9 mouse cellular contexts compared by ENCODE assay signal in the genomic region with DNA sequence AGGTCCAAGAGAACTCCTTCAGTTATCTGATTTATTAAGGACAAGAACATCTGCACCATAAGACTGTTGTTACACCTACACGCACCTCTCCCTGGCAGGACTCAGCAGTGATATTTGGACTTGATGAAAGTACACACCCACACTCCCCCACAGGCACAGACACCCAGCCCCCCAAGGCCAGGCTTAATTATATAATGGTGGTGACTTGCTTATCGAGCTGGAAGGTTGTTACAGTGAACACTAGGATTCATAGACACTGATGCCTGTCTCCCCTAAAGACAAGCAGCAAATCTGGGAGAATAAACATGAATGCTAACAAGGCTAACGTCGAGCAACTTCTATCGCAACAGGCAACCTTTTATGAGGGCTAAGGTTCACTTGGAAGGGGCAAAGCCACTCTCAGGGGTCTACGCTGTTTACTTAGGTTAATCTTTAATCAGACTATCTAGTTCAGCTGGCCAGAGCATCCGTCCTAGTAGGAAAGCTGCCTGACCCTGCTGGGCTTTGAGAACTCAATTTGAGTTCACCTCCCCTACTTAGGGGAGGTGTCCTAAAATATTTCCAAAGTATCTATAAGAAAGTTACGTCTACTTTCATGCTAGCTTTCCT. TPM values are rescaled to one million over a fixed set of nuclear protein-coding genes. Genes with fewer than 3 reads are reported as not detected.
A peak's percentile ranks its signal among the peaks of the same experiment; 100 is the strongest.
DNase-seq lines count a peak whose midpoint lies in the region; ATAC-seq and TF ChIP-seq lines count a peak whose summit lies in the region.
"Had no signal": no experiment of that assay in that cellular context is flagged by ENCODE, and none has a peak within 500 bp of the region (broad histone marks: within the 10 kb centered on the region; RNA-seq: fewer than 3 reads in every experiment).

No protein-coding gene starts in this region.

- 0 out of 2 replicates have a peak overlapping the region, but pooled peaks have one; percentile 12 for H3K27ac ChIP-seq in layer of hippocampus, adult 2 months
- no peak overlapping the region for H3K27ac ChIP-seq in embryonic facial prominence, embryonic 11.5 days (replicated peaks; ENCODE audit: low read depth, low read length)
- peak overlapping the region; percentile 86 for H3K27ac ChIP-seq in intestine, postnatal 0 days (ENCODE audit: low read depth, low read length)
- peak overlapping the region; percentile 70 for H3K27ac ChIP-seq in liver, embryonic 15.5 days (replicated peaks)

- H3K9ac ChIP-seq in embryonic facial prominence, embryonic 11.5 days (replicated peaks; ENCODE audit: low read length), result peak overlapping the region; percentile 23
- H3K9ac ChIP-seq in intestine, postnatal 0 days (ENCODE audit: low read depth, low read length), result peak overlapping the region; percentile 79; the same call in 1 of the 2 replicates
- peak overlapping the region; percentile 76 for H3K9ac ChIP-seq in liver, embryonic 15.5 days

- peaks cover 11% of the 10 kb centered on the region for H3K36me3 ChIP-seq in embryonic facial prominence, embryonic 11.5 days (replicated peaks; ENCODE audit: control insufficient read depth, insufficient read depth, low read depth, low read length)
- peaks cover 22% of the 10 kb centered on the region for H3K36me3 ChIP-seq in intestine, postnatal 0 days (ENCODE audit: control insufficient read depth, insufficient read depth)
- H3K36me3 ChIP-seq in liver, embryonic 15.5 days (replicated peaks), result peaks cover 47% of the 10 kb centered on the region

- TF ChIP-seq CTCF in layer of hippocampus, adult 2 months (conservative IDR thresholded peaks at IDR 0.05), result no peak
- no peak for TF ChIP-seq CTCF in intestine, postnatal 0 days (IDR thresholded peaks at IDR 0.05; ENCODE audit: low read depth)

- H3K4me3 ChIP-seq in layer of hippocampus, adult 2 months, result peak overlapping the region; percentile 55
- peak overlapping the region; percentile 45 for H3K4me3 ChIP-seq in embryonic facial prominence, embryonic 11.5 days (ENCODE audit: low read depth, low read length)
- peak overlapping the region; percentile 72 for H3K4me3 ChIP-seq in intestine, postnatal 0 days (ENCODE audit: low read depth, low read length)
- H3K4me3 ChIP-seq in liver, embryonic 15.5 days (replicated peaks), result peak overlapping the region; percentile 71

- no peaks in the 10 kb centered on the region for H3K4me1 ChIP-seq in embryonic facial prominence, embryonic 11.5 days (ENCODE audit: control insufficient read depth, insufficient read depth, low read length)
- peaks cover 10% of the 10 kb centered on the region; the same call in 1 of the 2 replicates for H3K4me1 ChIP-seq in intestine, postnatal 0 days (replicated peaks; ENCODE audit: control insufficient read depth, insufficient read depth, low read length)
- peaks cover 57% of the 10 kb centered on the region for H3K4me1 ChIP-seq in liver, embryonic 15.5 days (replicated peaks)

- no peaks in the 10 kb centered on the region for H3K27me3 ChIP-seq in embryonic facial prominence, embryonic 11.5 days (ENCODE audit: control insufficient read depth, insufficient read depth, low read length)
- no peaks in the 10 kb centered on the region for H3K27me3 ChIP-seq in intestine, postnatal 0 days (replicated peaks; ENCODE audit: control insufficient read depth, insufficient read depth, low read length)
- no peaks in the 10 kb centered on the region for H3K27me3 ChIP-seq in liver, embryonic 15.5 days

- ATAC-seq in embryonic facial prominence, embryonic 11.5 days (replicated peaks; ENCODE audit: insufficient number of reproducible peaks, low FRiP score, low TSS enrichment, low read depth), result no peak
- ATAC-seq in intestine, postnatal 0 days, result peak; percentile 62
- ATAC-seq in liver, embryonic 15.5 days (ENCODE audit: insufficient read depth), result peak; percentile 16
- no peak for ATAC-seq in CD4-positive, CD25-positive, alpha-beta regulatory T cell, adult 4 months

- WGBS in embryonic facial prominence, embryonic 11.5 days, result 36% methylated on average over 8 of the region's 8 CpGs
- 24% methylated on average over 8 of the region's 8 CpGs for WGBS in intestine, postnatal 0 days
- WGBS in liver, embryonic 15.5 days (ENCODE audit: insufficient replicate concordance), result 45% methylated on average over 8 of the region's 8 CpGs

- no peaks in the 10 kb centered on the region for H3K9me3 ChIP-seq in embryonic facial prominence, embryonic 11.5 days (replicated peaks; ENCODE audit: control insufficient read depth, low read length)
- no peaks in the 10 kb centered on the region for H3K9me3 ChIP-seq in intestine, postnatal 0 days (ENCODE audit: control insufficient read depth)
- H3K9me3 ChIP-seq in liver, embryonic 15.5 days (replicated peaks), result no peaks in the 10 kb centered on the region

- H3K4me2 ChIP-seq in embryonic facial prominence, embryonic 11.5 days (ENCODE audit: low read depth, low read length), result peak overlapping the region; percentile 40
- peak overlapping the region; percentile 69 for H3K4me2 ChIP-seq in intestine, postnatal 0 days (replicated peaks; ENCODE audit: low read depth)
- H3K4me2 ChIP-seq in liver, embryonic 15.5 days, result peak overlapping the region; percentile 69

- no peak for DNase-seq in layer of hippocampus, adult 2 months (ENCODE audit: low spot score in 2 of 2)
- DNase-seq in layer of hippocampus, postnatal 14 days (ENCODE audit: low spot score in 2 of 2), result no peak
- no peak for DNase-seq in embryonic facial prominence, embryonic 11.5 days (ENCODE audit: low spot score)
- no peak for DNase-seq in thymus, postnatal 4 days
- DNase-seq in layer of hippocampus, postnatal 25 days (ENCODE audit: extremely low spot score in 1 of 2, low spot score in 1 of 2), result no peak

RNA-seq across cellular contexts. Expression of gene Net1, which starts 26.4 kb away (rescaled TPM):
- total RNA-seq in layer of hippocampus, adult 2 months (2021), result 10 to 100 TPM; 36.5 to 42.6 TPM
- total RNA-seq in layer of hippocampus, postnatal 14 days (2021), result 10 to 100 TPM; 24.1 to 28.6 TPM
- polyA plus RNA-seq in embryonic facial prominence, embryonic 11.5 days (2014; fragmentation: Nextera tagmentation; extraction: Ambion mirVana), result 108 and 124 TPM in 2 replicates
- 106 and 109 TPM in 2 replicates for polyA plus RNA-seq in intestine, postnatal 0 days (2015; fragmentation: Nextera tagmentation; extraction: Ambion mirVana)
- 51.4 and 58.3 TPM in 2 replicates for polyA plus RNA-seq in liver, embryonic 15.5 days (2015; fragmentation: Nextera tagmentation; extraction: Ambion mirVana)
- 10 to 100 TPM; 26.6 to 31.7 TPM for polyA plus RNA-seq in CD4-positive, CD25-positive, alpha-beta regulatory T cell, adult 4 months (2017; shearing (Covaris generic))
- total RNA-seq in layer of hippocampus, postnatal 25 days (2021), result 10 to 100 TPM; 33.0 to 38.2 TPM

RNA-seq across cellular contexts. Expression of gene Tubal3, which starts 26.5 kb away (rescaled TPM):
- not detected for total RNA-seq in layer of hippocampus, adult 2 months (2021)
- total RNA-seq in layer of hippocampus, postnatal 14 days (2021), result not detected
- polyA plus RNA-seq in embryonic facial prominence, embryonic 11.5 days (2014; fragmentation: Nextera tagmentation; extraction: Ambion mirVana), result 0.07 TPM in 1 of 2 replicates, not detected in the other
- polyA plus RNA-seq in intestine, postnatal 0 days (2015; fragmentation: Nextera tagmentation; extraction: Ambion mirVana), result 44.1 and 58.4 TPM in 2 replicates
- 0.06 TPM in 1 of 2 replicates, not detected in the other for polyA plus RNA-seq in liver, embryonic 15.5 days (2015; fragmentation: Nextera tagmentation; extraction: Ambion mirVana)
- under 1 TPM; 0.43 to 0.44 TPM for polyA plus RNA-seq in CD4-positive, CD25-positive, alpha-beta regulatory T cell, adult 4 months (2017; shearing (Covaris generic))
- total RNA-seq in layer of hippocampus, postnatal 25 days (2021), result not detected
- total RNA-seq: hematopoietic stem cell, adult 5-6 weeks had no signal

RNA-seq across cellular contexts. Expression of gene Calm5, which starts 37.6 kb away (rescaled TPM):
- not detected for total RNA-seq in layer of hippocampus, adult 2 months (2021)
- total RNA-seq in layer of hippocampus, postnatal 14 days (2021), result not detected
- not detected in 2 replicates for polyA plus RNA-seq in embryonic facial prominence, embryonic 11.5 days (2014; fragmentation: Nextera tagmentation; extraction: Ambion mirVana)
- not detected in 2 replicates for polyA plus RNA-seq in intestine, postnatal 0 days (2015; fragmentation: Nextera tagmentation; extraction: Ambion mirVana)
- polyA plus RNA-seq in liver, embryonic 15.5 days (2015; fragmentation: Nextera tagmentation; extraction: Ambion mirVana), result not detected in 2 replicates
- polyA plus RNA-seq in CD4-positive, CD25-positive, alpha-beta regulatory T cell, adult 4 months (2017; shearing (Covaris generic)), result not detected
- total RNA-seq in layer of hippocampus, postnatal 25 days (2021), result not detected
- total RNA-seq: hematopoietic stem cell, adult 5-6 weeks had no signal

RNA-seq across cellular contexts. Expression of gene Ucn3, which starts 53.6 kb away (rescaled TPM):
- total RNA-seq in layer of hippocampus, adult 2 months (2021), result not detected
- total RNA-seq in layer of hippocampus, postnatal 14 days (2021), result not detected
- polyA plus RNA-seq in embryonic facial prominence, embryonic 11.5 days (2014; fragmentation: Nextera tagmentation; extraction: Ambion mirVana), result not detected in 2 replicates
- polyA plus RNA-seq in intestine, postnatal 0 days (2015; fragmentation: Nextera tagmentation; extraction: Ambion mirVana), result 0.43 and 0.51 TPM in 2 replicates
- polyA plus RNA-seq in liver, embryonic 15.5 days (2015; fragmentation: Nextera tagmentation; extraction: Ambion mirVana), result not detected in 2 replicates
- polyA plus RNA-seq in CD4-positive, CD25-positive, alpha-beta regulatory T cell, adult 4 months (2017; shearing (Covaris generic)), result not detected
- not detected for total RNA-seq in layer of hippocampus, postnatal 25 days (2021)
- total RNA-seq: hematopoietic stem cell, adult 5-6 weeks had no signal

RNA-seq across cellular contexts. Expression of gene Calm4, which starts 54.0 kb away (rescaled TPM):
- total RNA-seq in layer of hippocampus, adult 2 months (2021), result not detected
- total RNA-seq in layer of hippocampus, postnatal 14 days (2021), result not detected
- not detected in 2 replicates for polyA plus RNA-seq in embryonic facial prominence, embryonic 11.5 days (2014; fragmentation: Nextera tagmentation; extraction: Ambion mirVana)
- polyA plus RNA-seq in intestine, postnatal 0 days (2015; fragmentation: Nextera tagmentation; extraction: Ambion mirVana), result not detected in 2 replicates
- 0.43 TPM in 1 of 2 replicates, not detected in the other for polyA plus RNA-seq in liver, embryonic 15.5 days (2015; fragmentation: Nextera tagmentation; extraction: Ambion mirVana)
- polyA plus RNA-seq in CD4-positive, CD25-positive, alpha-beta regulatory T cell, adult 4 months (2017; shearing (Covaris generic)), result not detected
- not detected for total RNA-seq in layer of hippocampus, postnatal 25 days (2021)

Comparison
In these comparisons a context has a peak if more than half of its experiments do, and no peak if none do; other contexts are left out.
1. ATAC-seq: peak in intestine, postnatal 0 days (single experiment) and liver, embryonic 15.5 days (single experiment); none in embryonic facial prominence, embryonic 11.5 days (single experiment) and CD4-positive, CD25-positive, alpha-beta regulatory T cell, adult 4 months (single experiment).
2. H3K9ac ChIP-seq: peak in every context shown above with its lines; median percentile 79 in intestine, postnatal 0 days; 76 in liver, embryonic 15.5 days; 23 in embryonic facial prominence, embryonic 11.5 days.
3. RNA of gene Tubal3, which starts 26.5 kb away (polyA plus RNA-seq): 44.1 to 58.4 TPM in intestine, postnatal 0 days; 0.43 to 0.44 TPM in CD4-positive, CD25-positive, alpha-beta regulatory T cell, adult 4 months, 0.06 TPM in liver, embryonic 15.5 days and 0.07 TPM in embryonic facial prominence, embryonic 11.5 days; every median in the first group is over 10 times any median in the second.
4. Peak in every context shown above with its lines, with median percentiles within 50 percentile points of each other: H3K4me3 ChIP-seq and H3K4me2 ChIP-seq.